Mouse (Mus musculus) embryonic fibroblast, embryonic 13.5 days (primary cell): ENCODE measurements around the gene Rpl13a.

Experiments
- CTCF ChIP-seq: IDR thresholded peaks from 2 replicates; pipeline ENCODE4 v1.5.1; 2011; ENCODE audit warnings: mild to moderate bottlenecking, control low read depth, low read length, moderate library complexity, borderline replicate concordance; ENCODE audit not compliant: insufficient read depth
- POLR2A ChIP-seq: IDR thresholded peaks from 2 replicates; pipeline ENCODE4 v1.6.1; 2011; ENCODE audit warnings: low read depth, mild to moderate bottlenecking, control low read depth, low read length, moderate library complexity

- TF ChIP-seq CTCF (peak; percentile 86), POLR2A (peak; percentile 69)
Observed at GRCm38 (mm10) chr7:45135993-45136567, 7.5 kb upstream of the Rpl13a start, which contains the start of the genes Gm45713 and Flt3l.
